Mouse (Mus musculus): ENCODE measurements around the gene Dhrs3.

The Dhrs3 gene

DNA sequence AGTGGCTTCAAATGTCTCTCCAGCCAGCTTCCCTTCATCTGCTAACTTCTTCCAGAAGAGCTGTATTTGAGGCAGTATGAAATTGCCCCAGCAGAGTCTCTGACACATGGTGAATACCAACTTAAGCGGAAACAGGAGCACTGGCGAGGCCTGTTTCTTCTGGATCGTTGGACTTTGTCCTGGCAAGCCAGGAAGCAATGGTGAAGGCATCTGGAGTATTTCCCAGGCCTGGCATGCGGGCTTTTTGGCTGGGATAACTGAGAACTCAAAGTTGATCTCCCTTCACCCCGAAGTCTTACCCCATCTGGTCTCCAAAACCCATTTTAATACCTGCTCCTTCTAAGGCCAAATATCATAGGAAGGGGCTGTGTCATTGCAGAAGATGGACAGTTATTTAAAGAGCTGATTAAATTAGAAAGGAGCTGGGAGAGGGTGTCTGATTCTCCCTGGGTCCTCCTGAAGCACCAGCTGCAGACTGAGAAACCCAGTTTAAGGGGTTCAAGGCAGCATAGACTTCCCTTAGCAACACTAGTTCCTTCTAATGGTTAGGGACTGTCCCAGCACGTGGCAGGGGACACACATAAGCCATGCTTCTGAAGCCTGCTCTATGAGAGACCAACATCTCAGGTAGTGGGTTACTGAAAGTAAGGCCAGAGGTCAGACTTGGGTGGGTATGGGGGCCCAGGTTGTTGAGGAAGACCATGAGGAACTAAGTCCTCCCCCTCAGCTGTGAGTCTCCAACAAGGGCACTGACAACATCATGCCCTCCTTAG, 80.5 kb downstream of the Dhrs3 start:
- peak; percentile 66 for DNase-seq (ENCODE audit: low read depth, low spot score)

DNA sequence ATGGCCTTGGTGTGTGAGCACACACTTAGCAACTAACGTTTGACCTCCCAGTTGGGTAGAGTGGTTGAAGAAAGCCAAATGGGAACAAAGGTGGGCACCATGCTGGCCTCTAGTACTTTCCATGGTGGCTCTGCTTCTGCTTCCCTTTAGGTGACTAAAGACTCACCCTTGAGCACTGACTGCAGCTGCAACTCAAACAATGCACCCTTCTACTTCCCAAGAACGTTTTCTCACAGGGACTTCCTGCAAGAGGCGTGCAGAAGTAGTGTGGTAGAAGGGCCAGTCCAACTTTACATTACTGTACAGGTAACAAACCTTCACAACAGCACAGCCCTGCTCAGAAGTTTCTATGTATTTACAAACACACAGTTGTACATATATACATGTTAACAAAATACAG, 81.8 kb downstream of the Dhrs3 start:
- no peak for DNase-seq (ENCODE audit: low read depth, low spot score)

DNA sequence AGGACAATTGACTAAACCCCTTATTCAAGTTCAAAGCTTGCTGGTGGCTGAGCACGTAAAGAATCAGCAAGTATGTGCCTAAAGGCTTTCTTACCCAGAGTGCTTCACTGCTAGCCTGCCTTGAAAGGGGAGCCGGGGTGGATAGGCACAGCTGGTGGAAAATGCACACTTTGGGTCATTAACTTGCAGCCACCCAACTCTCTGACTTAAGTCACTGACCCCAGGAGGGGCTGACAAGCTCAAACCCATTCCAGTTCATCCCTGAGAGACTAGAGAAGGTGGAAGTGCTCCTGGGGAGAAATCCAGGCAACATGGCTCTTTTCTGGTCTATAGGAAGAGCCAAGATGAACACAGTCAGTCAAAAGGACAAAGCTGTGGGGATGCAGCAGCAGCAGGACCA, 82.9 kb downstream of the Dhrs3 start:
- DNase-seq (ENCODE audit: low read depth, low spot score): no peak

DNA sequence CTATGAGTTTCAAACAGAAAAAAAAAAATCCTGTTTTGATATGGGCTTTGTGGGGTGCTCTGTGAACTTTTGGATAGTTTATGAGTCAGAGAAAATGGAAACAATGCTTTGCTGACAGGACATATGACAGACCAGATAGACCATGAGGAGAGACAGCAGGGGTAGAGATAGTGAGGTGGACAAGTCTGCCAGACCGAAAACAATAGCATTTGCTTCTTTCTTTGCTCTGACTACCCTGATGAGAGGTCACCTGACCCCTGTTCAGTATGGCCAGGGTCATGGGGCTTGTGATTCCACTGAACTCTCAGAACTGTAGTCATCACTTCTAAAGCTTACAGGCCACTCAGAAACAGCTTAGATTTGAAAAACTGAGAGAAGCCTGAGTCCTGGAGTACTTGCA, 84.4 kb downstream of the Dhrs3 start:
- no peak for DNase-seq (ENCODE audit: low read depth, low spot score)
